In the genomic region with DNA sequence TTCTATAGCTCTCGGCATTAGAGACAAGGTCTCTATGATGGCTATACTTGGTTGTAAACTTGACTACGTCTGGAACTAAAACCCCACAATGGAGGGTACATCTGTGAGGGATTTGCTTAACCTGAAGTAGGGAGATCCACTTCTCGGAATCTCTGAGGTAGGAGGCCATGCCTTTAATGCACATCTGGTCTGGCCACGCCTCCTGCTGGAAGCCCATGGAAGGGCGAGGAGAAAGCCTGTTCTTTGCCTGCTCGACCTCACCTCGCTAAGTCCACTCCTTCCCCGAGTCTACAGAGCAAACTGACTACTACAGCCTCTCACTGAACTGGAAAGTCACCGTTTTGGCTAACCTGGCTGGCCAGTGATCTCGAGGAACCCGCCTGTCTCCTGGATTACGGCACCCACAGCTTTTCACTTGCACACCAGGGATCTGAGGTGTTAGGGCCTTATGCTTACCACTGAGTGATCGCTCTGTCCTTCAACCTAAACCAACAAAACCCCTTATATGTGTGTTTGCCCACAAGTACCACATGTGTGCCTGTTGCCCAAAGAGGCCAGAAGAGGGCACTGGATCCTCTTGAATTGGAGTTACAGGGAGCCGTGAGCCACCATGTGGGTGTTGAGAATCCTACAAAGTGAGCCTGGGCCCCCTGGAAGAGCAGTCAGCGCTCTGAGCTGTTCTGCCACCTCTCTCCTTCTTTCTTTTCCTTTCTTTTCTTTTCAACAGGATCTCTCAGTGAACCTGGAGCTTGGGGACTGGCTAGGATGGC, we compare ENCODE assay signal across 20 mouse cellular contexts. TPM values are rescaled to one million over a fixed set of nuclear protein-coding genes. Genes with fewer than 3 reads are reported as not detected.
DNase-seq lines count a peak whose midpoint lies in the region; ATAC-seq and TF ChIP-seq lines count a peak whose summit lies in the region.
"Had no signal": no experiment of that assay in that cellular context is flagged by ENCODE, and none has a peak within 500 bp of the region (broad histone marks: within the 10 kb centered on the region; RNA-seq: fewer than 3 reads in every experiment).

No protein-coding gene starts in this region.

- no peak overlapping the region for H3ac ChIP-seq in C2C12 (ENCODE audit: control insufficient read depth, insufficient read length, low read depth)

- 82% methylated on average over 15 of the region's 15 CpGs for WGBS in intestine, postnatal 0 days
- 78% methylated on average over 15 of the region's 15 CpGs for WGBS in intestine, embryonic 16.5 days
- WGBS in bone marrow, adult 2 months: 90% methylated on average over 15 of the region's 15 CpGs

- H3K79me2 ChIP-seq in C2C12 (ENCODE audit: control insufficient read depth, insufficient read depth): peaks cover 45% of the 10 kb centered on the region

- no peaks in the 10 kb centered on the region for H3K9me3 ChIP-seq in intestine, postnatal 0 days (ENCODE audit: control insufficient read depth)
- H3K9me3 ChIP-seq in intestine, embryonic 16.5 days (ENCODE audit: control insufficient read depth, low read length): no peaks in the 10 kb centered on the region
- H3K9me3 ChIP-seq: embryonic facial prominence, embryonic 10.5 days; G1E; kidney, embryonic 15.5 days; limb, embryonic 15.5 days had no signal

- peaks cover 61% of the 10 kb centered on the region for H3K36me3 ChIP-seq in intestine, postnatal 0 days (ENCODE audit: control insufficient read depth, insufficient read depth)
- peaks cover 39% of the 10 kb centered on the region for H3K36me3 ChIP-seq in intestine, embryonic 16.5 days (ENCODE audit: control insufficient read depth, insufficient read depth, low read length)
- peaks cover 89% of the 10 kb centered on the region for H3K36me3 ChIP-seq in C2C12 (ENCODE audit: control insufficient read depth, insufficient read depth)

- TF ChIP-seq CTCF in intestine, postnatal 0 days (IDR thresholded peaks at IDR 0.05; ENCODE audit: low read depth): peak; percentile 49
- peak; percentile 1 for TF ChIP-seq CTCF in C2C12 (IDR thresholded peaks at IDR 0.05; ENCODE audit: control insufficient read depth, insufficient read depth, insufficient read length)
- TF ChIP-seq CTCF in bone marrow, adult 2 months (IDR thresholded peaks at IDR 0.05; ENCODE audit: control insufficient read depth, insufficient read depth, low read length): peak; percentile 23; the same call in 1 of the 2 replicates

- no peak overlapping the region for H3K27ac ChIP-seq in intestine, postnatal 0 days (ENCODE audit: low read depth, low read length)
- H3K27ac ChIP-seq in intestine, embryonic 16.5 days (ENCODE audit: low read length): no peak overlapping the region
- H3K27ac ChIP-seq in bone marrow, adult 2 months (ENCODE audit: control insufficient read depth, insufficient read depth, low read depth, low read length, poor library complexity): no peak overlapping the region
- H3K27ac ChIP-seq: embryonic facial prominence, embryonic 10.5 days; kidney, embryonic 15.5 days; limb, embryonic 15.5 days had no signal

- H3K4me2 ChIP-seq in intestine, postnatal 0 days (replicated peaks; ENCODE audit: low read depth): no peak overlapping the region
- H3K4me2 ChIP-seq in intestine, embryonic 16.5 days (ENCODE audit: low read depth, low read length): no peak overlapping the region
- H3K4me2 ChIP-seq: heart, embryonic 11.5 days; kidney, embryonic 15.5 days; limb, embryonic 15.5 days had no signal

- DNase-seq in 3T3-L1 (ENCODE audit: low read depth, low spot score): peak; percentile 53
- DNase-seq in gastrocnemius, postnatal 4 days (ENCODE audit: low spot score in 2 of 2): no peak
- DNase-seq: adrenal gland, postnatal 25 days; cerebellum, adult 9-11 months; gastrocnemius, postnatal 25 days; midbrain, embryonic 14.5 days; right cerebral cortex, postnatal 25 days had no signal

- H3K27me3 ChIP-seq in intestine, postnatal 0 days (replicated peaks; ENCODE audit: control insufficient read depth, insufficient read depth, low read length): no peaks in the 10 kb centered on the region
- no peaks in the 10 kb centered on the region for H3K27me3 ChIP-seq in intestine, embryonic 16.5 days (replicated peaks; ENCODE audit: control insufficient read depth, insufficient read depth, low read length)
- no peaks in the 10 kb centered on the region for H3K27me3 ChIP-seq in C2C12 (ENCODE audit: control insufficient read depth, insufficient read depth, insufficient read length)
- H3K27me3 ChIP-seq: kidney, embryonic 15.5 days; limb, embryonic 15.5 days had no signal

- no peak overlapping the region for H3K9ac ChIP-seq in intestine, postnatal 0 days (ENCODE audit: low read depth, low read length)
- H3K9ac ChIP-seq in intestine, embryonic 16.5 days (ENCODE audit: low read depth, low read length): no peak overlapping the region
- H3K9ac ChIP-seq: kidney, embryonic 15.5 days; limb, embryonic 15.5 days had no signal

- H3K4me3 ChIP-seq in intestine, postnatal 0 days (ENCODE audit: low read depth, low read length): no peak overlapping the region
- no peak overlapping the region for H3K4me3 ChIP-seq in intestine, embryonic 16.5 days (ENCODE audit: low read length)
- no peak overlapping the region for H3K4me3 ChIP-seq in C2C12 (ENCODE audit: insufficient read depth, poor library complexity, severe bottlenecking)
- H3K4me3 ChIP-seq in bone marrow, adult 2 months (replicated peaks; ENCODE audit: control insufficient read depth, low read depth, low read length): no peak overlapping the region
- H3K4me3 ChIP-seq: embryonic facial prominence, embryonic 10.5 days; kidney, embryonic 15.5 days; limb, embryonic 15.5 days had no signal

- no peaks in the 10 kb centered on the region for H3K4me1 ChIP-seq in intestine, postnatal 0 days (replicated peaks; ENCODE audit: control insufficient read depth, insufficient read depth, low read length)
- H3K4me1 ChIP-seq in intestine, embryonic 16.5 days (ENCODE audit: control insufficient read depth, insufficient read depth, low read length): no peaks in the 10 kb centered on the region
- no peaks in the 10 kb centered on the region; the same call in 1 of the 2 replicates for H3K4me1 ChIP-seq in bone marrow, adult 2 months (ENCODE audit: control insufficient read depth, insufficient read depth, low read length)

- no peak for TF ChIP-seq POLR2A in bone marrow, adult 2 months (IDR thresholded peaks at IDR 0.05; ENCODE audit: borderline replicate concordance, control insufficient read depth, low read depth, low read length)

- no peak for ATAC-seq in intestine, postnatal 0 days
- no peak for ATAC-seq in intestine, embryonic 16.5 days
- ATAC-seq in megakaryocyte, adult 5-6 weeks (ENCODE audit: poor library complexity, severe bottlenecking): no peak
- ATAC-seq: activated CD4-positive, CD25-positive, alpha-beta regulatory T cell, adult 4 months; inflammation-experienced regulatory T-cells, adult 6 months had no signal

- H3K79me3 ChIP-seq in C2C12 (ENCODE audit: low read depth): peaks cover 31% of the 10 kb centered on the region

TF ChIP-seq in C2C12, 6 proteins besides CTCF, POLR2A, EP300 and RAD21 (continues in another document):
- TF ChIP-seq MYOD1 (IDR thresholded peaks at IDR 0.05; ENCODE audit: control insufficient read depth, insufficient read length, low read depth) (no peak), USF1 (IDR thresholded peaks at IDR 0.05; ENCODE audit: low read depth) (no peak)

RNA-seq across cellular contexts. Expression of a gene that starts 5.5 kb away (rescaled TPM):
- 9.0 and 11.7 TPM in 2 replicates for polyA plus RNA-seq in intestine, postnatal 0 days (2015; fragmentation: Nextera tagmentation; extraction: Ambion mirVana)
- polyA plus RNA-seq in intestine, embryonic 16.5 days (2015; fragmentation: Nextera tagmentation; extraction: Ambion mirVana): 15.6 and 17.6 TPM in 2 replicates
- polyA plus RNA-seq in C2C12 (2012; fragmentation: generic; extraction: Trizol): 140 TPM
- 52.3 and 81.0 TPM in 2 replicates for polyA plus RNA-seq in bone marrow, adult 2 months (2011; ENCODE audit: insufficient read depth, insufficient read length, low replicate concordance, missing spikeins)
- 20.2 and 23.4 TPM in 2 replicates for total RNA-seq in megakaryocyte, adult 5-6 weeks (2015)
- 84.3 and 106 TPM in 2 replicates for total RNA-seq in megakaryocyte, adult 5-6 weeks (2017)
- 10 to 100 TPM; 62.5 to 67.3 TPM for total RNA-seq in gastrocnemius, postnatal 4 days (2021)

RNA-seq across cellular contexts. Expression of a gene that starts 20.1 kb away (rescaled TPM):
- polyA plus RNA-seq in intestine, postnatal 0 days (2015; fragmentation: Nextera tagmentation; extraction: Ambion mirVana): 1.1 and 1.4 TPM in 2 replicates
- 0.95 and 1.1 TPM in 2 replicates for polyA plus RNA-seq in intestine, embryonic 16.5 days (2015; fragmentation: Nextera tagmentation; extraction: Ambion mirVana)
- polyA plus RNA-seq in C2C12 (2012; fragmentation: generic; extraction: Trizol): 10.5 TPM
- polyA plus RNA-seq in bone marrow, adult 2 months (2011; ENCODE audit: insufficient read depth, insufficient read length, low replicate concordance, missing spikeins): 1.8 and 2.3 TPM in 2 replicates
- total RNA-seq in megakaryocyte, adult 5-6 weeks (2015): 0.73 and 1.6 TPM in 2 replicates
- total RNA-seq in megakaryocyte, adult 5-6 weeks (2017): 2.9 and 4.3 TPM in 2 replicates
- 1 to 10 TPM in 1 of 2 experiments, under 1 TPM in 1; 0.75 to 1.2 TPM for total RNA-seq in gastrocnemius, postnatal 4 days (2021)

RNA-seq across cellular contexts. Expression of a gene that starts 26.5 kb away (rescaled TPM):
- 9.3 and 10.3 TPM in 2 replicates for polyA plus RNA-seq in intestine, postnatal 0 days (2015; fragmentation: Nextera tagmentation; extraction: Ambion mirVana)
- polyA plus RNA-seq in intestine, embryonic 16.5 days (2015; fragmentation: Nextera tagmentation; extraction: Ambion mirVana): 20.3 and 22.8 TPM in 2 replicates
- polyA plus RNA-seq in C2C12 (2012; fragmentation: generic; extraction: Trizol): 112 TPM
- 0.70 and 1.8 TPM in 2 replicates for polyA plus RNA-seq in bone marrow, adult 2 months (2011; ENCODE audit: insufficient read depth, insufficient read length, low replicate concordance, missing spikeins)
- 0.04 TPM in 1 of 2 replicates, not detected in the other for total RNA-seq in megakaryocyte, adult 5-6 weeks (2015)
- 0.11 TPM in 1 of 2 replicates, not detected in the other for total RNA-seq in megakaryocyte, adult 5-6 weeks (2017)
- total RNA-seq in gastrocnemius, postnatal 4 days (2021): 10 to 100 TPM; 22.1 to 22.5 TPM
- total RNA-seq: hematopoietic stem cell, adult 5-6 weeks had no signal

RNA-seq across cellular contexts. Expression of a gene that starts 47.3 kb away (rescaled TPM):
- 10.6 and 11.1 TPM in 2 replicates for polyA plus RNA-seq in intestine, postnatal 0 days (2015; fragmentation: Nextera tagmentation; extraction: Ambion mirVana)
- polyA plus RNA-seq in intestine, embryonic 16.5 days (2015; fragmentation: Nextera tagmentation; extraction: Ambion mirVana): 17.1 and 18.8 TPM in 2 replicates
- 52.6 TPM for polyA plus RNA-seq in C2C12 (2012; fragmentation: generic; extraction: Trizol)
- 45.8 and 65.2 TPM in 2 replicates for polyA plus RNA-seq in bone marrow, adult 2 months (2011; ENCODE audit: insufficient read depth, insufficient read length, low replicate concordance, missing spikeins)
- total RNA-seq in megakaryocyte, adult 5-6 weeks (2015): 0.31 and 0.71 TPM in 2 replicates
- 0.99 and 1.1 TPM in 2 replicates for total RNA-seq in megakaryocyte, adult 5-6 weeks (2017)
- 10 to 100 TPM; 56.6 to 60.6 TPM for total RNA-seq in gastrocnemius, postnatal 4 days (2021)
- polyA plus RNA-seq: G1E had no signal

RNA-seq across cellular contexts. Expression of a gene that starts 50.8 kb away (rescaled TPM):
- polyA plus RNA-seq in intestine, postnatal 0 days (2015; fragmentation: Nextera tagmentation; extraction: Ambion mirVana): 0.27 and 0.38 TPM in 2 replicates
- 0.66 and 0.70 TPM in 2 replicates for polyA plus RNA-seq in intestine, embryonic 16.5 days (2015; fragmentation: Nextera tagmentation; extraction: Ambion mirVana)
- 0.48 TPM for polyA plus RNA-seq in C2C12 (2012; fragmentation: generic; extraction: Trizol)
- not detected in 2 replicates for polyA plus RNA-seq in bone marrow, adult 2 months (2011; ENCODE audit: insufficient read depth, insufficient read length, low replicate concordance, missing spikeins)
- not detected in 2 replicates for total RNA-seq in megakaryocyte, adult 5-6 weeks (2015)
- not detected in 2 replicates for total RNA-seq in megakaryocyte, adult 5-6 weeks (2017)
- not detected for total RNA-seq in gastrocnemius, postnatal 4 days (2021)
- total RNA-seq: gastrocnemius, postnatal 25 days; hematopoietic stem cell, adult 5-6 weeks had no signal
- polyA plus RNA-seq: G1E; inflammation-experienced regulatory T-cells, adult 6 months had no signal
